30 mouse cellular contexts compared by ENCODE assay signal in the genomic region with DNA sequence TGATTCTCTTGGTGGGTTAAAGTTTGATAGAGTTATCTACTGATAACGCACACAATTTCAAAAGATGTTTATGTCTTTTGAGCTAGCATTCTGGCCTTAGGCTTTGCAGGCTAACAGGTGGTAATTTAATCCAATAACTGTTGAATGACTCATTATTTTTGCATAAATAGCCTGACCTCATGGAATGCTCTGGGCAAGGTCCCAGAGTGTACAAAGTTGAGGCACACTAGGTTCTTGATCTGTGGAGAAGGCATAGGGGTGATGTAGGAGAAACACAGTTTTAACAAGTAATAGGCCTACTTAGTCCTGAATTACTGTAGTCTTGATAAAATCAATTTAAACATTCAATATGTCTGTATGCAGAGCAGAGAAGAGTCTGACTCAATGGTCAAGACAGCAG. TPM values are rescaled to one million over a fixed set of nuclear protein-coding genes. Genes with fewer than 3 reads are reported as not detected.
"Had no signal": no experiment of that assay in that cellular context is flagged by ENCODE, and none has a peak within 500 bp of the region (broad histone marks: within the 10 kb centered on the region; RNA-seq: fewer than 3 reads in every experiment).

No protein-coding gene starts in this region.

- H3K36me3 ChIP-seq: heart, embryonic 13.5 days; heart, embryonic 15.5 days; hindbrain, embryonic 10.5 days; hindbrain, embryonic 12.5 days; kidney, embryonic 15.5 days; limb, embryonic 10.5 days; limb, embryonic 12.5 days; liver, embryonic 13.5 days had no signal

- H3K4me3 ChIP-seq: gastrocnemius, adult 2 months; heart, embryonic 13.5 days; heart, embryonic 15.5 days; hindbrain, embryonic 10.5 days; hindbrain, embryonic 12.5 days; kidney, embryonic 15.5 days; left cerebral cortex, adult 2 months; limb, embryonic 10.5 days; limb, embryonic 12.5 days; liver, embryonic 13.5 days had no signal

- H3K9me3 ChIP-seq: heart, embryonic 13.5 days; heart, embryonic 15.5 days; hindbrain, embryonic 10.5 days; hindbrain, embryonic 12.5 days; kidney, embryonic 15.5 days; limb, embryonic 10.5 days; limb, embryonic 12.5 days; liver, embryonic 13.5 days had no signal

- H3K9ac ChIP-seq: heart, embryonic 13.5 days; heart, embryonic 15.5 days; hindbrain, embryonic 12.5 days; hindbrain, embryonic 14.5 days; kidney, embryonic 15.5 days; limb, embryonic 12.5 days; liver, embryonic 13.5 days had no signal

- H3K27me3 ChIP-seq: hindbrain, embryonic 12.5 days; kidney, embryonic 15.5 days; limb, embryonic 12.5 days; liver, embryonic 13.5 days had no signal

- DNase-seq: gastrocnemius, adult 2 months; gastrocnemius, postnatal 10 days; gastrocnemius, postnatal 25 days; heart, adult 18-20 months; heart, postnatal 10 days; heart, postnatal 4 days; kidney, adult 11 months; kidney, adult 2 months; kidney, adult 9 months; kidney, postnatal 14 days; kidney, postnatal 36 days; liver; liver, embryonic 13.5 days had no signal

- H3K4me1 ChIP-seq: hindbrain, embryonic 10.5 days; hindbrain, embryonic 12.5 days; kidney, embryonic 15.5 days; limb, embryonic 10.5 days; limb, embryonic 12.5 days; liver, embryonic 13.5 days had no signal

- ATAC-seq: hindbrain, embryonic 16.5 days; inflammation-experienced regulatory T-cells, adult 6 months had no signal

- H3K4me2 ChIP-seq: heart, embryonic 11.5 days; heart, embryonic 13.5 days; heart, embryonic 15.5 days; hindbrain, embryonic 12.5 days; hindbrain, embryonic 14.5 days; kidney, embryonic 15.5 days; limb, embryonic 12.5 days; liver, embryonic 11.5 days; liver, embryonic 13.5 days had no signal

- H3K27ac ChIP-seq: gastrocnemius, adult 2 months; heart, embryonic 13.5 days; heart, embryonic 15.5 days; hindbrain, embryonic 10.5 days; hindbrain, embryonic 12.5 days; hindbrain, embryonic 14.5 days; kidney, embryonic 15.5 days; kidney, postnatal 0 days; left cerebral cortex, adult 2 months; limb, embryonic 10.5 days; limb, embryonic 12.5 days; liver, embryonic 13.5 days had no signal

RNA-seq across cellular contexts. Expression of a gene that starts 20.4 kb away (rescaled TPM):
- polyA plus RNA-seq: inflammation-experienced regulatory T-cells, adult 6 months; kidney, adult 2 months; kidney, embryonic 15.5 days had no signal

RNA-seq across cellular contexts. Expression of a gene that starts 22.8 kb away (rescaled TPM):
- polyA plus RNA-seq: frontal cortex, adult 2 months; heart, embryonic 11.5 days; heart, embryonic 13.5 days; heart, embryonic 15.5 days; hindbrain, embryonic 10.5 days; hindbrain, embryonic 12.5 days; hindbrain, embryonic 14.5 days; hindbrain, embryonic 16.5 days; inflammation-experienced regulatory T-cells, adult 6 months; kidney, adult 2 months; kidney, embryonic 15.5 days; kidney, postnatal 0 days; large intestine, adult 2 months; limb, embryonic 10.5 days; limb, embryonic 12.5 days; limb, embryonic 14.5 days; liver, embryonic 11.5 days; liver, embryonic 13.5 days had no signal

RNA-seq across cellular contexts. Expression of a gene that starts 33.8 kb away (rescaled TPM):
- polyA plus RNA-seq: frontal cortex, adult 2 months; heart, embryonic 11.5 days; heart, embryonic 13.5 days; heart, embryonic 15.5 days; hindbrain, embryonic 10.5 days; hindbrain, embryonic 12.5 days; hindbrain, embryonic 14.5 days; hindbrain, embryonic 16.5 days; inflammation-experienced regulatory T-cells, adult 6 months; kidney, adult 2 months; kidney, embryonic 15.5 days; kidney, postnatal 0 days; large intestine, adult 2 months; limb, embryonic 10.5 days; limb, embryonic 12.5 days; limb, embryonic 14.5 days; liver, embryonic 11.5 days; liver, embryonic 13.5 days had no signal

RNA-seq across cellular contexts. Expression of a gene that starts 47.1 kb away (rescaled TPM):
- polyA plus RNA-seq: frontal cortex, adult 2 months; heart, embryonic 11.5 days; heart, embryonic 13.5 days; heart, embryonic 15.5 days; hindbrain, embryonic 10.5 days; hindbrain, embryonic 12.5 days; hindbrain, embryonic 14.5 days; hindbrain, embryonic 16.5 days; inflammation-experienced regulatory T-cells, adult 6 months; kidney, adult 2 months; kidney, embryonic 15.5 days; kidney, postnatal 0 days; large intestine, adult 2 months; limb, embryonic 10.5 days; limb, embryonic 12.5 days; limb, embryonic 14.5 days; liver, embryonic 11.5 days; liver, embryonic 13.5 days had no signal
